Mouse (Mus musculus) C2C12 (cell line): ENCODE measurements around the gene Nup133. TPM values are rescaled to one million over a fixed set of nuclear protein-coding genes. Genes with fewer than 3 reads are reported as not detected.

Experiments
- H3K27me3 ChIP-seq: one replicate; pipeline ENCODE4 v1.6.1; 2011; ENCODE audit not compliant: control insufficient read depth, insufficient read depth, insufficient read length
- H3K36me3 ChIP-seq: one replicate; pipeline ENCODE4 v1.6.1; 2011; ENCODE audit not compliant: control insufficient read depth, insufficient read depth
- H3K4me3 ChIP-seq: one replicate; pipeline ENCODE4 v1.5.1; 2011; ENCODE audit warnings: mild to moderate bottlenecking, control low read depth; ENCODE audit not compliant: poor library complexity, insufficient read depth, severe bottlenecking
- H3K79me2 ChIP-seq: one replicate; pipeline ENCODE4 v1.6.1; 2011; ENCODE audit not compliant: control insufficient read depth, insufficient read depth
- H3K79me3 ChIP-seq: one replicate; pipeline ENCODE4 v1.6.1; 2011; ENCODE audit warnings: low read depth, control low read depth
- H3ac ChIP-seq: one replicate; pipeline ENCODE3; 2011; ENCODE audit warnings: low read depth; ENCODE audit not compliant: control insufficient read depth, insufficient read length
- CEBPB ChIP-seq: IDR thresholded peaks from one replicate; pipeline ENCODE4 v1.6.1; 2011; ENCODE audit warnings: low read depth, mild to moderate bottlenecking, control low read depth, moderate library complexity
- CTCF ChIP-seq: IDR thresholded peaks from one replicate; pipeline ENCODE4 v1.5.1; 2011; ENCODE audit not compliant: control insufficient read depth, insufficient read depth, insufficient read length
- FOSL1 ChIP-seq: IDR thresholded peaks from one replicate; pipeline ENCODE4 v1.8.0; 2011; ENCODE audit warnings: mild to moderate bottlenecking, low read length; ENCODE audit not compliant: poor library complexity, insufficient read depth, severe bottlenecking
- MAX ChIP-seq: IDR thresholded peaks from one replicate; pipeline ENCODE4 v1.6.1; 2011; ENCODE audit warnings: mild to moderate bottlenecking, control low read depth
- MYOD1 ChIP-seq: IDR thresholded peaks from one replicate; pipeline ENCODE4 v1.6.1; 2011; ENCODE audit warnings: low read depth; ENCODE audit not compliant: control insufficient read depth, insufficient read length
- MYOG ChIP-seq: IDR thresholded peaks from one replicate; pipeline ENCODE4 v1.6.1; 2011; ENCODE audit not compliant: control insufficient read depth, insufficient read length; ENCODE audit errors: extremely low read depth
- USF1 ChIP-seq: IDR thresholded peaks from one replicate; pipeline ENCODE4 v1.6.1; 2011; ENCODE audit warnings: low read depth, mild to moderate bottlenecking, control low read depth, moderate library complexity
- polyA plus RNA-seq: library from polyadenylated mRNA; unstranded; fragments of >200 nt; fragmentation: generic; extraction: Trizol; gene quantifications from one replicate; pipeline ENCODE4 v1.2.1, GENCODE M21; 2012; ENCODE audit warnings: missing spikeins

Nup133 gene
- polyA plus RNA-seq, 1 experiment, result 19.7 TPM

- Histone ChIP-seq H3K79me2 (no peaks in the 10 kb centered on the region), H3K79me3 (no peaks in the 10 kb centered on the region), H3K4me3 (no peak overlapping the region), H3ac (no peak overlapping the region), H3K27me3 (peaks cover 5% of the 10 kb centered on the region), H3K36me3 (no peaks in the 10 kb centered on the region)
- TF ChIP-seq USF1, result no peak
- TF ChIP-seq FOSL1, result no peak
- no peak for TF ChIP-seq CEBPB
- no peak for TF ChIP-seq MAX
- TF ChIP-seq CTCF, result no peak
- TF ChIP-seq MYOG, result no peak
- TF ChIP-seq MYOD1, result no peak
Measured at GRCm38 (mm10) chr8:123865786-123866185, 83.3 kb downstream of the Nup133 start.

GRCm38 (mm10) chr8:123860386-123860785 lies 88.7 kb downstream of the Nup133 start:
- Histone ChIP-seq H3K36me3 (no peaks in the 10 kb centered on the region), H3K79me3 (peaks cover 3% of the 10 kb centered on the region), H3ac (no peak overlapping the region), H3K79me2 (peaks cover 11% of the 10 kb centered on the region), H3K27me3 (peaks cover 5% of the 10 kb centered on the region), H3K4me3 (no peak overlapping the region)
- no peak for TF ChIP-seq FOSL1
- TF ChIP-seq CTCF, result no peak
- TF ChIP-seq MYOD1, result no peak
- no peak for TF ChIP-seq MAX
- TF ChIP-seq USF1, result no peak
- no peak for TF ChIP-seq MYOG
- TF ChIP-seq CEBPB, result no peak

GRCm38 (mm10) chr8:123859648-123860259 lies 89.3 kb downstream of the Nup133 start, which contains the start of gene Ccsap:
Gene Ccsap, minus strand, starts transcription at chr8:123860209.
- Histone ChIP-seq H3K27me3 (peaks cover 5% of the 10 kb centered on the region), H3K79me3 (peaks cover 3% of the 10 kb centered on the region), H3K79me2 (peaks cover 11% of the 10 kb centered on the region), H3ac (peak within 1 kb of the TSS; percentile 78), H3K36me3 (no peaks in the 10 kb centered on the region), H3K4me3 (peak within 1 kb of the TSS; percentile 72)
- TF ChIP-seq FOSL1, result no peak
- TF ChIP-seq CEBPB, result no peak
- TF ChIP-seq USF1, result no peak
- no peak for TF ChIP-seq CTCF
- TF ChIP-seq MYOD1, result no peak
- TF ChIP-seq MYOG, result no peak
- TF ChIP-seq MAX, result no peak

- Histone ChIP-seq H3K4me3 (peak overlapping the region; percentile 72), H3ac (peak overlapping the region; percentile 78), H3K79me2 (peaks cover 11% of the 10 kb centered on the region), H3K79me3 (peaks cover 3% of the 10 kb centered on the region), H3K27me3 (peaks cover 2% of the 10 kb centered on the region), H3K36me3 (no peaks in the 10 kb centered on the region)
- TF ChIP-seq USF1, result no peak
- peak; percentile 9 for TF ChIP-seq CTCF
- TF ChIP-seq MYOD1, result no peak
- no peak for TF ChIP-seq MYOG
- no peak for TF ChIP-seq CEBPB
Measured at GRCm38 (mm10) chr8:123858941-123859647, 90.0 kb downstream of the Nup133 start.

GRCm38 (mm10) chr8:123858574-123858940 lies 90.5 kb downstream of the Nup133 start:
- Histone ChIP-seq H3K79me2 (peaks cover 11% of the 10 kb centered on the region), H3K79me3 (peaks cover 3% of the 10 kb centered on the region), H3K27me3 (no peaks in the 10 kb centered on the region), H3K36me3 (no peaks in the 10 kb centered on the region), H3ac (peak overlapping the region; percentile 78), H3K4me3 (peak overlapping the region; percentile 72)
- TF ChIP-seq MYOD1 (no peak), CEBPB (no peak), MYOG (no peak), FOSL1 (no peak), MAX (no peak), USF1 (no peak), CTCF (no peak)
